Comparison of ENCODE assay signal across 9 mouse cellular contexts in the genomic region with DNA sequence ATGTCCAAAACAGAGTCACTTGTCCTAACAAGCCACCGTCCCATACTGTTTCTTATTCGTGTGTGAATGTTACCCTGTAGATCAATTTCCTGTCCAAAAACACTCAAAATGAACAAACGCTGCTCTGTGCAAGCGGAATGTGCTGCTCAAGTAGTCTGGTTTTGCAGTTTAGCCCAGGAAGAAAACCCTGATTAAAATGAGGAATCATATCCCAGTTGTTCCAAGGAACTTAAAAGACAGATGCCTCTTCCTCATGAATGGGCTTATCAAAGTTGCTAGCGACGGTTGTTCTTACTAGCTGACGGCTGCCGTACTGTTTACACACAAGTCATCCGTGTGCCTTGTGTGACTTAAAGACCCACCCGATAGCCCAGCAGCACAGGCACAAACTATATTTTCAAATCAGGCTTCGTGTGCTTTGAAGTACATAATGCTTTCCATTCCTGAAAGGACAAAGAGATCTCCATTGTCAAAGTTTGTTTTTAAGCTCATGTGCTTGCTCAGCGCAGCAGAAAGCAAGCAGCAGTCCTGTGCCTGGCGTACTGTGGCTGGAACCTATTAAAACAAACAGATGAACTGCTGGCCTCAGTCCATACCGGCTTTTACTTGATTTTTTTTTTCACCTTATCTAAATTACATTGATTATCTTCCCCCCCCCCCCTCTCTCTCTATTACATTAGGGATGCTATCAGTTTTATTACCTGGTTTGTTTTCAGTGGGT. TPM values are rescaled to one million over a fixed set of nuclear protein-coding genes. Genes with fewer than 3 reads are reported as not detected.
DNase-seq lines count a peak whose midpoint lies in the region; ATAC-seq and TF ChIP-seq lines count a peak whose summit lies in the region.
"Had no signal": no experiment of that assay in that cellular context is flagged by ENCODE, and none has a peak within 500 bp of the region (broad histone marks: within the 10 kb centered on the region; RNA-seq: fewer than 3 reads in every experiment).

A gene (minus strand): TSS at position 51 of the 721 bp plus-strand sequence.

- H3K4me1 ChIP-seq in kidney, postnatal 0 days (replicated peaks; ENCODE audit: insufficient read depth, low read length): no peaks in the 10 kb centered on the region
- H3K4me1 ChIP-seq in forebrain, embryonic 16.5 days (replicated peaks; ENCODE audit: control insufficient read depth, insufficient read depth, low read length): no peaks in the 10 kb centered on the region; the same call in 1 of the 2 replicates
- peaks cover 26% of the 10 kb centered on the region for H3K4me1 ChIP-seq in limb, embryonic 13.5 days

- H3K36me3 ChIP-seq in kidney, postnatal 0 days (ENCODE audit: insufficient read depth, low read length): no peaks in the 10 kb centered on the region
- no peaks in the 10 kb centered on the region for H3K36me3 ChIP-seq in forebrain, embryonic 16.5 days (ENCODE audit: control insufficient read depth, insufficient read depth)
- H3K36me3 ChIP-seq in limb, embryonic 13.5 days: no peaks in the 10 kb centered on the region

- H3K9ac ChIP-seq in kidney, postnatal 0 days (ENCODE audit: low read depth, low read length): no peak within 1 kb of the TSS
- no peak within 1 kb of the TSS for H3K9ac ChIP-seq in forebrain, embryonic 16.5 days (replicated peaks; ENCODE audit: low read depth, low read length)
- peak within 1 kb of the TSS; percentile 48; the same call in 1 of the 2 replicates for H3K9ac ChIP-seq in limb, embryonic 13.5 days

- 11% methylated on average over 14 of the region's 14 CpGs for WGBS in kidney, postnatal 0 days
- WGBS in forebrain, embryonic 16.5 days: 48% methylated on average over 14 of the region's 14 CpGs
- WGBS in limb, embryonic 13.5 days: 14% methylated on average over 14 of the region's 14 CpGs

- no peak for TF ChIP-seq POLR2A in brain, embryonic 14.5 days (IDR thresholded peaks at IDR 0.05; ENCODE audit: borderline replicate concordance, extremely low read depth, insufficient read depth, insufficient read length, poor library complexity, severe bottlenecking)

- no peaks in the 10 kb centered on the region for H3K9me3 ChIP-seq in kidney, postnatal 0 days (replicated peaks; ENCODE audit: low read length)
- H3K9me3 ChIP-seq in forebrain, embryonic 16.5 days (ENCODE audit: control insufficient read depth, low read length): no peaks in the 10 kb centered on the region
- H3K9me3 ChIP-seq in limb, embryonic 13.5 days: no peaks in the 10 kb centered on the region

- no peak within 1 kb of the TSS for H3K27ac ChIP-seq in kidney, postnatal 0 days
- no peak within 1 kb of the TSS for H3K27ac ChIP-seq in forebrain, embryonic 16.5 days (ENCODE audit: low read length)
- peak within 1 kb of the TSS; percentile 44; the same call in 1 of the 2 replicates for H3K27ac ChIP-seq in limb, embryonic 13.5 days

- peak; percentile 44 for DNase-seq in kidney, postnatal 0 days (ENCODE audit: low spot score)
- DNase-seq in kidney, adult 11 months: no peak
- DNase-seq in brain, embryonic 14.5 days (ENCODE audit: low read depth): peak; percentile 32
- no peak for DNase-seq in thymus, postnatal 4 days
- DNase-seq in gastrocnemius, postnatal 36 days: no peak
- DNase-seq in thymus, postnatal 10 days (ENCODE audit: low spot score in 2 of 2): no peak

- H3K4me2 ChIP-seq in kidney, postnatal 0 days (ENCODE audit: low read length): peak within 1 kb of the TSS; percentile 46
- H3K4me2 ChIP-seq in forebrain, embryonic 16.5 days (ENCODE audit: low read length): no peak within 1 kb of the TSS
- H3K4me2 ChIP-seq in limb, embryonic 13.5 days (replicated peaks): peak within 1 kb of the TSS; percentile 54

- H3K4me3 ChIP-seq in kidney, postnatal 0 days (replicated peaks; ENCODE audit: low read depth, low read length): no peak within 1 kb of the TSS; the same call in 1 of the 2 replicates
- H3K4me3 ChIP-seq in forebrain, embryonic 16.5 days (replicated peaks; ENCODE audit: low read length): no peak within 1 kb of the TSS
- H3K4me3 ChIP-seq in limb, embryonic 13.5 days: peak within 1 kb of the TSS; percentile 25

- ATAC-seq in kidney, postnatal 0 days (replicated peaks; ENCODE audit: low FRiP score, low read depth): no peak
- no peak for ATAC-seq in forebrain, embryonic 16.5 days
- ATAC-seq in limb, embryonic 13.5 days (ENCODE audit: low FRiP score, low read depth): no peak
- ATAC-seq: Patski had no signal

- H3K27me3 ChIP-seq in kidney, postnatal 0 days (ENCODE audit: insufficient read depth, low read length): no peaks in the 10 kb centered on the region
- H3K27me3 ChIP-seq in forebrain, embryonic 16.5 days (replicated peaks; ENCODE audit: control insufficient read depth, insufficient read depth, low read length): no peaks in the 10 kb centered on the region
- H3K27me3 ChIP-seq in limb, embryonic 13.5 days: no peaks in the 10 kb centered on the region; the same call in 1 of the 2 replicates

- no peak for TF ChIP-seq CTCF in kidney, postnatal 0 days (IDR thresholded peaks at IDR 0.05; ENCODE audit: low read depth)
- no peak for TF ChIP-seq CTCF in brain, embryonic 14.5 days (IDR thresholded peaks at IDR 0.05; ENCODE audit: borderline replicate concordance, extremely low read depth, insufficient read depth, insufficient read length)

- intact Hi-C loops in gastrocnemius, postnatal 36 days (cut with DNase I): no loop called here

RNA-seq across cellular contexts. Expression of the gene that starts here (rescaled TPM):
- 2.3 and 2.8 TPM in 2 replicates for polyA plus RNA-seq in kidney, postnatal 0 days (2015; fragmentation: Nextera tagmentation; extraction: Ambion mirVana)
- polyA plus RNA-seq in brain, embryonic 14.5 days (2012; rRNA removed): 22.0 and 27.3 TPM in 2 replicates
- polyA plus RNA-seq in forebrain, embryonic 16.5 days (2015; fragmentation: Nextera tagmentation; extraction: Ambion mirVana): 26.0 and 30.1 TPM in 2 replicates
- polyA plus RNA-seq in limb, embryonic 13.5 days (2015; fragmentation: Nextera tagmentation; extraction: Ambion mirVana): 9.6 and 10.4 TPM in 2 replicates
- 1 to 10 TPM; 1.6 to 1.9 TPM for total RNA-seq in gastrocnemius, postnatal 36 days (2021)
- polyA plus RNA-seq: Patski had no signal

Comparison
In these comparisons a context has a peak if more than half of its experiments do, and no peak if none do; other contexts are left out.
1. DNase-seq: peak in kidney, postnatal 0 days (single experiment) and brain, embryonic 14.5 days (single experiment); none in kidney, adult 11 months (single experiment), thymus, postnatal 4 days (single experiment), gastrocnemius, postnatal 36 days (0 of 2) and thymus, postnatal 10 days (0 of 2).